Mouse (Mus musculus) ES-Bruce4 (cell line): ENCODE measurements around the gene Lamtor2. TPM values are rescaled to one million over a fixed set of nuclear protein-coding genes. Genes with fewer than 3 reads are reported as not detected.

Experiments
- H3K27ac ChIP-seq: 2 replicates; pipeline ENCODE4 v1.5.1; 2012; ENCODE audit warnings: low read length, inconsistent platforms; ENCODE audit not compliant: insufficient read depth
- H3K27me3 ChIP-seq: 2 replicates; pipeline ENCODE4 v1.6.1; 2012; ENCODE audit warnings: mild to moderate bottlenecking, low read length, inconsistent platforms; ENCODE audit not compliant: control insufficient read depth, poor library complexity, insufficient read depth, severe bottlenecking
- H3K36me3 ChIP-seq: 2 replicates; pipeline ENCODE4 v1.6.1; 2012; ENCODE audit warnings: inconsistent platforms, mild to moderate bottlenecking, low read length, moderate library complexity; ENCODE audit not compliant: control insufficient read depth, poor library complexity, insufficient read depth, severe bottlenecking
- H3K4me1 ChIP-seq: one replicate; pipeline ENCODE4 v1.8.1; 2011; ENCODE audit warnings: low read length; ENCODE audit not compliant: control insufficient read depth, insufficient read depth
- H3K4me3 ChIP-seq: 2 replicates; pipeline ENCODE4 v1.5.1; 2011; ENCODE audit warnings: low read depth, mild to moderate bottlenecking, low read length
- H3K9ac ChIP-seq: 2 replicates; pipeline ENCODE4 v1.6.1; 2012; ENCODE audit warnings: low read depth, mild to moderate bottlenecking, inconsistent platforms; ENCODE audit not compliant: poor library complexity, severe bottlenecking
- H3K9me3 ChIP-seq: replicated peaks from 2 replicates; pipeline ENCODE4 v1.6.1; 2012; ENCODE audit warnings: mild to moderate bottlenecking, low read length, inconsistent platforms; ENCODE audit not compliant: control insufficient read depth, poor library complexity, insufficient read depth, severe bottlenecking
- CTCF ChIP-seq: IDR thresholded peaks from one replicate; pipeline ENCODE4 v1.8.1; 2011; ENCODE audit warnings: low read depth, low read length
- EP300 ChIP-seq: IDR thresholded peaks from 2 replicates; pipeline ENCODE4 v1.6.1; 2011; ENCODE audit warnings: low read depth, low read length; ENCODE audit not compliant: insufficient read depth
- POLR2A ChIP-seq: IDR thresholded peaks from one replicate; pipeline ENCODE4 v1.8.1; 2011; ENCODE audit warnings: low read length; ENCODE audit not compliant: insufficient read depth
- polyA plus RNA-seq: library from polyadenylated mRNA; stranded (reverse); fragments of >200 nt; gene quantifications from 2 replicates; pipeline ENCODE4 v1.2.4, GENCODE M21; 2011; ENCODE audit warnings: low read depth; ENCODE audit not compliant: missing spikeins, insufficient read depth, insufficient read length

Lamtor2 gene
- polyA plus RNA-seq, 1 experiment: 151 TPM

DNA sequence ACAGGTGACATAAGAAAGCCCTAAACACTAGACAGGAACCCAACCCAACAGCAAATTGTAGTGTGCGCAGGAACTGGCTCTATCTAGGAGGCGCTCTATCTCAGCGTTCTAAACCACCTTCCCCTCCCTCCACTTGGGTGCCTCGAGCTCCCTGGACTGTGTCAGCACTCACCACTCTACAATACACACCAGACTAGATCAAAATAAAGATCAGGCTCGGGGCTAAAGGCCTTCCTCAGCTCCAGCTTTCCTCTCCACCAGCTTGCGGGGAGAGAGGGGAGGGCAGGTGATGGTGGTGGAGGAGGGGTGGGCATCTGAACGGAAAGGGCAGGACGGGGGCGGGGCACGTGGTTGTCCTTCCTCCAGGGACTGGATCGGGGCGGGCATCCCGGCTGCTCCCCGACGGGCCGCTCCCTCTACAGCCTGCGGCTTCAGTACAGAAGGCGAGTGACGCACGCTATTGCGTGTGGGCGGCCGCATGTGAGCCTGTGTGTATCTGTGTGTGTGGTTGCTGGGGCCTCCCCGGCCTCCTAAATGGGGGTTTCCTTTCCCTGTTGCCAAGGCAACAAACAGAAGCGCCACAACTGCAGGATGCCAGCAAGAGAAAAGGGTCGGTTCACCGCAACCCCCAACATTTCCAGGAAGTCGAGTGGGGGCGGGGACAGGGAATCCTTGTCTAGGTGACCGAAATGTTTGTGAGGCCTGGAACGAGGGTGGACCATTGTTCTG lies 43.0 kb downstream of the Lamtor2 start, which contains the start of gene Lmna:
Gene Lmna, minus strand, starts transcription at position 265 of the 729 bp plus-strand sequence.
- Histone ChIP-seq H3K4me3 (peak within 1 kb of the TSS; percentile 87), H3K27ac (peak within 1 kb of the TSS; percentile 90), H3K36me3 (no peaks in the 10 kb centered on the region), H3K9ac (peak within 1 kb of the TSS; percentile 73), H3K4me1 (peaks cover 24% of the 10 kb centered on the region), H3K27me3 (no peaks in the 10 kb centered on the region), H3K9me3 (no peaks in the 10 kb centered on the region)
- TF ChIP-seq POLR2A (no peak), EP300 (no peak), CTCF (no peak)

DNA sequence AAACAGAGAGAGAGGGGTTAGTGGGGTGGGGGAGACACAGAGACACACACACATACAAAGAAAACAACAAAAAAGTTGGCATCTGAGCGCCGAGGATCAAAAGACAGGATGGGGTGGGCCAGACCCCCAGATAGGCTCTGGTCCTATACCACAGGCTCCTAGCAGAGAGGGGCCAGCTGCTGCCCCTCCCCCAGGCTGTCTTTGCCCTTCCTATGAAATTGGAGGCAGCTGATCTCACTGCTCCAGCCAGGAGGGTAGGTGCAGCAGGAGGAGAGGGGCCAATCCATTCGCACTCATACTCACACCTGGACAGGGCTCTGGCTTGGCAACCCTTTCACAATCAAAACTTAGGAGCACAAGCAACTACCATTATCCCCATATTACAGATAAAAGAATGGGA lies 43.6 kb downstream of the Lamtor2 start:
- H3K27ac ChIP-seq: peak overlapping the region; percentile 90
- TF ChIP-seq CTCF (no peak), EP300 (no peak), POLR2A (no peak)
- H3K9ac ChIP-seq: peak overlapping the region; percentile 73
- H3K4me3 ChIP-seq: peak overlapping the region; percentile 87
- H3K36me3 ChIP-seq: no peaks in the 10 kb centered on the region
- H3K27me3 ChIP-seq: no peaks in the 10 kb centered on the region
- no peaks in the 10 kb centered on the region for H3K9me3 ChIP-seq
- peaks cover 18% of the 10 kb centered on the region for H3K4me1 ChIP-seq

DNA sequence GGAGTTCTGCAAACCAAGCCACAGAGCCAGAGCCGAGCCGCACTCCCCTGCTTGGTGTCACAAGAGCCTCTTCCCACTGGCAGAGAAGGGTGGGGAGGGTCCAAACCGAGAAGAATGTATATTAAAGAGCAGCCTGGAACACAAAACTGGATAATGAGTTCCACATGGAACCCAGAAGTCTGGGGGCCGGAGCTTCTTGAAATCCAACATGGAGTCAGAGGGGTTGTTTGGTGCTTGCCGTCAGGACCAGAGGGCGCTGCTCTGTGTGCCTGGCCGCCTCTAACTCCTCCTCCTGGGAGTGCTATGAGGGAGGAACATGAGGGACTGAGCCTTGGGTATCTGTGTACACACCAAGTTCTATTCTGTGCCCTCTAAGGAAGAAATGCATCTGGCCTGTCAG lies 47.1 kb downstream of the Lamtor2 start:
- Histone ChIP-seq H3K4me1 (peaks cover 3% of the 10 kb centered on the region), H3K36me3 (no peaks in the 10 kb centered on the region), H3K9ac (peak overlapping the region; percentile 40), H3K27me3 (no peaks in the 10 kb centered on the region), H3K4me3 (peak overlapping the region; percentile 25), H3K27ac (peak overlapping the region; percentile 42), H3K9me3 (no peaks in the 10 kb centered on the region)
- TF ChIP-seq CTCF (no peak), EP300 (no peak), POLR2A (no peak)

DNA sequence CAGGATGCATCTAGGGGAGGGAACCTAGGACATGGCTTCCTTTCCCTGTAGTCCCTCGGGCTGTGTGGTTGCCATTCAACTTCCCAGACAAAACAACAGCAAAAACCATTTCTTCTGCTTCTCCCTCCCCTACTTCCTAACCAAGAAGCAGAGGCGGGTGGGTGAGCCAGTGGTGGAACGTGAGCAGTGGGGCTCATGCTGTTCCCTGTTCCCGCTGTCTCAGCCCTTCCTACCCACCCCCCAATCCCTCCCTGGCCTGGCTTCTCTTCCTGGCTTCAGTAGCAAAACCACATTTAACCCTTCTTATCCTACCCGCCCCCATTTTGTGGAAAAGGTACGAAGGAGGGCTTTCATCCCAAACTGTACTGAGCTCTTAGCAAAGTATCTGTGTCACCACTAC lies 47.8 kb downstream of the Lamtor2 start:
- H3K9ac ChIP-seq: peak overlapping the region; percentile 40; the same call in 1 of the 2 replicates
- H3K27ac ChIP-seq: peak overlapping the region; percentile 42
- TF ChIP-seq CTCF (no peak), POLR2A (no peak), EP300 (no peak)
- H3K4me3 ChIP-seq: no peak overlapping the region
- H3K27me3 ChIP-seq: no peaks in the 10 kb centered on the region
- H3K36me3 ChIP-seq: no peaks in the 10 kb centered on the region
- H3K4me1 ChIP-seq: peaks cover 4% of the 10 kb centered on the region
- H3K9me3 ChIP-seq: no peaks in the 10 kb centered on the region

DNA sequence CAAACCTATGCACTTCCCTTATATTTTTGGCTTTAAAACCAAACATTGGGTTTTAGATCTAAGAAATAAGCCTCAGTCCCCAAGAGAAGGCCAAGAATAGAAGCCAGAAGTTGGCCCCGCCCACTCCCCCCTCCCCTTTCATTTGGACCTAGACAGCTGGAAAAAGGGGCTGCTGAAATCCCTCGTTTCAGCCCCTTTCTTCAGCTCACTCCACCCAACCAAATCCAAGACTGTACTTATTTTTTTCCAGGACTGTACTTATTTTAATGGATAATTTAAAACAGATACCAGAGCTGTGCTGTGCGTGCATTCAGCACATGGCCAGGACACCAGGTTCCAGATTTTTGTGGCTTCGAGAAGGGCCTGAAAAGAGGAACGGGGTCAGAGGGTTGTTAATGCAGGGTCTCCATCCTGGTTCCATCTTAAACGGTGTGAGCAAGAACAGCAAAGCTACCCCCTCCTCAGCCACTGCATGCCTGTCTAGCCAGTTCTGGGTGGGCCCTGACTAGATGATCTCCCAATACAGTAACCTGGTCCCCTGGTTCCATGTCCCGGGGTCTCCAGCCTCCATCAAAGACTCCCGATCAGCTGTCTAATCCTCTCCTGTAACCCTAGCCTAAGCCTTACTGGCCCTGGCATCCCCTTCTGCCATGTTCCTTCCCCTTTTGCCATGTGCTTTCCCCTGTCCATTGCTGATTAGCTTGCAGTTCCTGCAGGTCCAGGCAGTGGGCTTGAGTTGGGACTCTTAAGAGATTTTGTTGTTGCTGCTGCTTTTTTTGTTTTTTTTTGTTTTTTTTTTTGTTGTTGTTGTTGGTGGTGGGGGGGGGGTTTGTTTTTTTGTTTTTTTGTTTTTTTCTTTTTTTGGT lies 48.8 kb downstream of the Lamtor2 start:
- no peak overlapping the region for H3K4me3 ChIP-seq
- H3K9me3 ChIP-seq: no peaks in the 10 kb centered on the region
- no peak overlapping the region for H3K9ac ChIP-seq
- no peaks in the 10 kb centered on the region for H3K36me3 ChIP-seq
- no peak overlapping the region for H3K27ac ChIP-seq
- peaks cover 6% of the 10 kb centered on the region for H3K4me1 ChIP-seq
- TF ChIP-seq EP300 (no peak), CTCF (no peak), POLR2A (no peak)
- H3K27me3 ChIP-seq: no peaks in the 10 kb centered on the region

DNA sequence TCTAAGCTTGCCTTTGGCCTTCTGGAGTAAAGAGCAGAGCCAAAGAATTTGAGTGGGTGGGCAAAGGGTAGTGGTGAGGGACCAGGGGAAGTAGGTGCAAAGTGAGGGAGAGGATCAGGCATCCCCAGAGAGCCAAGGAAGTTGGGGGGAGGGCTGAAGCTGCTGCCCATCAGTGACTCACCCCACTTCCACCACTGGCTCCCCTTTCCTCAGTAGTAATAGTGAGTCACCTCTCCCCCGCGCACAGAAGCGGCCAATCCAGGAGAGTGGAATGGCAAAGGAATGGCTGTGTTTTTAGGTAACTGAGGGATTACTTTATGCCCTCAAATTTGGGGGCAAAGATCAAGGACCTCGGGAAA lies 49.4 kb downstream of the Lamtor2 start:
- Histone ChIP-seq H3K4me1 (peaks cover 6% of the 10 kb centered on the region), H3K4me3 (0 out of 2 replicates have a peak overlapping the region, but pooled peaks have one; percentile 18), H3K27me3 (no peaks in the 10 kb centered on the region), H3K9ac (no peak overlapping the region), H3K36me3 (no peaks in the 10 kb centered on the region), H3K27ac (no peak overlapping the region), H3K9me3 (no peaks in the 10 kb centered on the region)
- TF ChIP-seq EP300 (no peak), POLR2A (no peak), CTCF (no peak)
